ENCODE assay signal across 13 mouse cellular contexts in the genomic region with DNA sequence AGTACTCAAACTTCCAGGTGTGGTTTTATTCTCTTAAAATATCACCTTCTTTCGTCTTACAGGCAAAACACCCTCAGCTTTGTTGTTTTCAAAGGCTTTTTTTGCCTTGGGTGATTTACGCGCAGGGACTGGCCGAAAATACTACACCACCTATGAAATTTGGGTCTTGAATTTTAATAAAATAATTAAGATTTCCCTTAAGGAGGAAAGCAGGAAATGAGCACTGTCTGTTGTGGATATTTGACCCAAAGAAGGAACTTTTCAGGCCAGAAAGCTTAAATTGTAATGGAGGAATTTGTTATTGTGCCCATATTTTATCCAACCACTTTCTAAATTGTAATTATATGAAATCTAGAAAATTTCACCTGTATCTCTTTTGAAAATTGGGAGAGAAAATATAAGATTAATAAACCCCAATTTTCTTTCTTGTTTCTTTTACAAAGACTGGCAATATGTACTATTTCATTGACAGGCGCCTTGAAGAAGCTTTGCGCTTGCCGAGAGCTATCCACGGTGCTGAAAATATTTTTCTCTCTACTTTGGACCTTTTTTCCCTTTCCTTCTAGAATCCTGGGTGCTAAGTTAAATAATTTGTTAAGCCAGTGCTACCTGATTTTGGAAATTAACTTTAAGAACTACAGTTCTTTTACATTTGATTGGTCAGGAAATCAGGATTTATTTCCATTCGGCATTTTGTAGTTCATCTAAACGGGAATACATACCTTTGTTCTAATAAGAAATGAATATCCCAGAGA. TPM values are rescaled to one million over a fixed set of nuclear protein-coding genes. Genes with fewer than 3 reads are reported as not detected.
DNase-seq lines count a peak whose midpoint lies in the region; ATAC-seq and TF ChIP-seq lines count a peak whose summit lies in the region.
"Had no signal": no experiment of that assay in that cellular context is flagged by ENCODE, and none has a peak within 500 bp of the region (broad histone marks: within the 10 kb centered on the region; RNA-seq: fewer than 3 reads in every experiment).

No protein-coding gene starts in this region.

- peaks cover 1% of the 10 kb centered on the region; the same call in 1 of the 2 replicates for H3K4me1 ChIP-seq in forebrain, postnatal 0 days (ENCODE audit: insufficient read depth)
- peaks cover 30% of the 10 kb centered on the region for H3K4me1 ChIP-seq in forebrain, embryonic 10.5 days
- peaks cover 2% of the 10 kb centered on the region; the same call in 1 of the 2 replicates for H3K4me1 ChIP-seq in midbrain, embryonic 14.5 days (ENCODE audit: control insufficient read depth, insufficient read depth, low read length)
- H3K4me1 ChIP-seq in midbrain, embryonic 16.5 days (ENCODE audit: control insufficient read depth, insufficient read depth, low read length), result peaks cover 4% of the 10 kb centered on the region
- peaks cover 7% of the 10 kb centered on the region; the same call in 1 of the 2 replicates for H3K4me1 ChIP-seq in embryonic facial prominence, embryonic 14.5 days (ENCODE audit: control insufficient read depth, insufficient read depth, low read length)

- no peaks in the 10 kb centered on the region for H3K9me3 ChIP-seq in forebrain, postnatal 0 days (ENCODE audit: low read length)
- no peaks in the 10 kb centered on the region for H3K9me3 ChIP-seq in forebrain, embryonic 10.5 days
- no peaks in the 10 kb centered on the region for H3K9me3 ChIP-seq in midbrain, embryonic 14.5 days (ENCODE audit: control insufficient read depth, low read length)
- H3K9me3 ChIP-seq in midbrain, embryonic 16.5 days (replicated peaks; ENCODE audit: control insufficient read depth, low read length, poor library complexity, severe bottlenecking), result no peaks in the 10 kb centered on the region
- no peaks in the 10 kb centered on the region for H3K9me3 ChIP-seq in embryonic facial prominence, embryonic 14.5 days (ENCODE audit: control insufficient read depth, low read length)
- H3K9me3 ChIP-seq: limb, embryonic 12.5 days had no signal

- TF ChIP-seq CTCF in forebrain, postnatal 0 days (IDR thresholded peaks at IDR 0.05; ENCODE audit: low read depth), result no peak

- no peak overlapping the region for H3K9ac ChIP-seq in forebrain, postnatal 0 days
- no peak overlapping the region for H3K9ac ChIP-seq in midbrain, embryonic 14.5 days (replicated peaks; ENCODE audit: low read length)
- no peak overlapping the region for H3K9ac ChIP-seq in midbrain, embryonic 16.5 days (ENCODE audit: low read depth, low read length)
- H3K9ac ChIP-seq in embryonic facial prominence, embryonic 14.5 days (ENCODE audit: low read depth, low read length), result no peak overlapping the region
- H3K9ac ChIP-seq: limb, embryonic 12.5 days had no signal

- H3K27ac ChIP-seq in forebrain, postnatal 0 days (ENCODE audit: low read depth, low read length), result no peak overlapping the region
- H3K27ac ChIP-seq in forebrain, embryonic 10.5 days, result no peak overlapping the region
- no peak overlapping the region for H3K27ac ChIP-seq in midbrain, embryonic 14.5 days (replicated peaks; ENCODE audit: low read depth, low read length)
- H3K27ac ChIP-seq in midbrain, embryonic 16.5 days (ENCODE audit: low read length), result no peak overlapping the region
- no peak overlapping the region for H3K27ac ChIP-seq in embryonic facial prominence, embryonic 14.5 days (replicated peaks; ENCODE audit: low read depth, low read length)
- H3K27ac ChIP-seq: layer of hippocampus, adult 2 months; limb, embryonic 12.5 days had no signal

- 9% methylated on average over 10 of the region's 10 CpGs for WGBS in forebrain, postnatal 0 days
- WGBS in forebrain, embryonic 10.5 days, result 8% methylated on average over 10 of the region's 10 CpGs
- 9% methylated on average over 10 of the region's 10 CpGs for WGBS in midbrain, embryonic 14.5 days
- WGBS in midbrain, embryonic 16.5 days, result 11% methylated on average over 10 of the region's 10 CpGs
- 11% methylated on average over 10 of the region's 10 CpGs for WGBS in embryonic facial prominence, embryonic 14.5 days

- DNase-seq in forebrain, postnatal 0 days, result peak; percentile 81
- no peak for DNase-seq in forebrain, embryonic 10.5 days (ENCODE audit: extremely low spot score, low spot score)
- DNase-seq in midbrain, embryonic 14.5 days, result peak; percentile 77
- peak; percentile 80 for DNase-seq in embryonic facial prominence, embryonic 14.5 days (ENCODE audit: low spot score)
- DNase-seq in retina, postnatal 1 day, result peak; percentile 70
- no peak for DNase-seq in natural killer cell, adult 2 months (ENCODE audit: low spot score in 2 of 2)
- DNase-seq in ovary, postnatal 10 days (ENCODE audit: low spot score), result no peak

- H3K4me2 ChIP-seq in forebrain, postnatal 0 days (ENCODE audit: low read depth), result no peak overlapping the region
- no peak overlapping the region for H3K4me2 ChIP-seq in midbrain, embryonic 14.5 days (ENCODE audit: low read length)
- no peak overlapping the region for H3K4me2 ChIP-seq in midbrain, embryonic 16.5 days (ENCODE audit: low read length)
- no peak overlapping the region for H3K4me2 ChIP-seq in embryonic facial prominence, embryonic 14.5 days (ENCODE audit: low read depth, low read length)
- H3K4me2 ChIP-seq: limb, embryonic 12.5 days had no signal

- H3K27me3 ChIP-seq in forebrain, postnatal 0 days (ENCODE audit: insufficient read depth, low read length), result peaks cover 72% of the 10 kb centered on the region
- peaks cover 100% of the 10 kb centered on the region for H3K27me3 ChIP-seq in forebrain, embryonic 10.5 days (ENCODE audit: poor library complexity, severe bottlenecking)
- peaks cover 71% of the 10 kb centered on the region for H3K27me3 ChIP-seq in midbrain, embryonic 14.5 days (ENCODE audit: control insufficient read depth, insufficient read depth, low read length)
- H3K27me3 ChIP-seq in midbrain, embryonic 16.5 days (ENCODE audit: control insufficient read depth, insufficient read depth, low read depth, low read length), result peaks cover 61% of the 10 kb centered on the region
- peaks cover 90% of the 10 kb centered on the region for H3K27me3 ChIP-seq in embryonic facial prominence, embryonic 14.5 days (replicated peaks; ENCODE audit: control insufficient read depth, insufficient read depth, low read length)

- H3K36me3 ChIP-seq in forebrain, postnatal 0 days (ENCODE audit: insufficient read depth), result no peaks in the 10 kb centered on the region
- H3K36me3 ChIP-seq in forebrain, embryonic 10.5 days (replicated peaks), result no peaks in the 10 kb centered on the region
- H3K36me3 ChIP-seq in midbrain, embryonic 14.5 days (ENCODE audit: control insufficient read depth, insufficient read depth, low read length), result no peaks in the 10 kb centered on the region
- no peaks in the 10 kb centered on the region for H3K36me3 ChIP-seq in midbrain, embryonic 16.5 days (ENCODE audit: control insufficient read depth, insufficient read depth, low read length)
- H3K36me3 ChIP-seq in embryonic facial prominence, embryonic 14.5 days (ENCODE audit: control insufficient read depth, insufficient read depth, low read length), result no peaks in the 10 kb centered on the region
- H3K36me3 ChIP-seq: limb, embryonic 12.5 days had no signal

- H3K4me3 ChIP-seq in forebrain, postnatal 0 days (ENCODE audit: low read depth, low read length), result no peak overlapping the region
- H3K4me3 ChIP-seq in forebrain, embryonic 10.5 days, result no peak overlapping the region
- no peak overlapping the region for H3K4me3 ChIP-seq in midbrain, embryonic 14.5 days (replicated peaks; ENCODE audit: low read depth, low read length)
- H3K4me3 ChIP-seq in midbrain, embryonic 16.5 days (ENCODE audit: low read depth, low read length), result no peak overlapping the region
- no peak overlapping the region for H3K4me3 ChIP-seq in embryonic facial prominence, embryonic 14.5 days (ENCODE audit: low read depth, low read length)
- H3K4me3 ChIP-seq: layer of hippocampus, adult 2 months; limb, embryonic 12.5 days had no signal

- no peak for ATAC-seq in forebrain, postnatal 0 days
- ATAC-seq in midbrain, embryonic 14.5 days (ENCODE audit: low FRiP score, low TSS enrichment), result no peak
- no peak for ATAC-seq in midbrain, embryonic 16.5 days
- no peak for ATAC-seq in embryonic facial prominence, embryonic 14.5 days (ENCODE audit: low read depth)
- ATAC-seq: CD4-positive, CD25-positive, alpha-beta regulatory T cell, adult 4 months had no signal

RNA-seq across cellular contexts. Expression of gene Otp, which starts 2.8 kb away (rescaled TPM):
- 1.1 and 4.3 TPM in 2 replicates for total RNA-seq in forebrain, postnatal 0 days (2014; rRNA removed)
- polyA plus RNA-seq in forebrain, postnatal 0 days (2015; fragmentation: Nextera tagmentation; extraction: Ambion mirVana), result 0.57 and 1.5 TPM in 2 replicates
- polyA plus RNA-seq in forebrain, embryonic 10.5 days (2016; fragmentation: Nextera tagmentation; extraction: Ambion mirVana), result 0.55 and 1.6 TPM in 2 replicates
- 5.3 and 5.4 TPM in 2 replicates for polyA plus RNA-seq in midbrain, embryonic 14.5 days (2014; fragmentation: Nextera tagmentation; extraction: Ambion mirVana)
- polyA plus RNA-seq in midbrain, embryonic 16.5 days (2015; fragmentation: Nextera tagmentation; extraction: Ambion mirVana), result 3.2 and 4.7 TPM in 2 replicates
- not detected in 2 replicates for polyA plus RNA-seq in embryonic facial prominence, embryonic 14.5 days (2014; fragmentation: Nextera tagmentation; extraction: Ambion mirVana)
- total RNA-seq: layer of hippocampus, adult 2 months; megakaryocyte progenitor cell, adult 5-6 weeks had no signal
- polyA plus RNA-seq: CD4-positive, CD25-positive, alpha-beta regulatory T cell, adult 4 months; intestine, embryonic 14.5 days; limb, embryonic 12.5 days had no signal

Comparison
In these comparisons a context has a peak if more than half of its experiments do, and no peak if none do; other contexts are left out.
1. DNase-seq: peak in forebrain, postnatal 0 days (single experiment), midbrain, embryonic 14.5 days (single experiment), embryonic facial prominence, embryonic 14.5 days (single experiment) and retina, postnatal 1 day (single experiment); none in forebrain, embryonic 10.5 days (single experiment), natural killer cell, adult 2 months (0 of 2) and ovary, postnatal 10 days (single experiment).